Mouse (Mus musculus) embryonic fibroblast, embryonic 13.5 days (primary cell): ENCODE measurements around the gene Smg6.

Experiments
- CTCF ChIP-seq: IDR thresholded peaks from 2 replicates; pipeline ENCODE4 v1.5.1; 2011; ENCODE audit warnings: mild to moderate bottlenecking, control low read depth, low read length, moderate library complexity, borderline replicate concordance; ENCODE audit not compliant: insufficient read depth
- POLR2A ChIP-seq: IDR thresholded peaks from 2 replicates; pipeline ENCODE4 v1.6.1; 2011; ENCODE audit warnings: low read depth, mild to moderate bottlenecking, control low read depth, low read length, moderate library complexity

DNA sequence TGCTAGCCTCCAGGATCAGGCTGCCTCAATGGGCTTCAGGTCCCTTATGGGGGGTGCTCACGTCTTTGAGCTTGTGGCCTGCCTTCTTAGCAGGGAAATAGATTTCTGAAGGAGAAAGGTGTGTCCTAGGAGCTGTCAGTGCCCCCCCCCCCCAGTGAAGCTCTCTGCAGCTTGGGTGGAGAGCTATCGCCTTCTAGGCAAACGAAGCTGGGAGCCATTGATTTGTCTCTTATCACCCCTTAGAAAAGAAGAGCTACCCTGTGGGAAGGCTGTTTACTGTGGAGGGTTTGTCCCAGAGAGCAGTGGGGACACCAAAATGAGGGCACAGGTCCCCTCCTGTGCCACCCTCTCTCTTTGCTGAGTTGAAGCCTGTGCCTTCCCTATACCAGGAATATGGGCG lies 284.5 kb downstream of the Smg6 start:
- TF ChIP-seq CTCF (no peak), POLR2A (no peak)
